Mouse (Mus musculus): ENCODE measurements at regions not wholly inside any gene's neighbourhood (a gene's known extent, or its start where the extent isn't known, plus 50 kb on each side); places are given as distances from the start of the nearest gene placed in this dataset.

GRCm38 (mm10) chr14:76931398-76931797 is 105.2 kb upstream of the Ccdc122 start:
- no peaks in the 10 kb centered on the region for H3K9me3 ChIP-seq (ENCODE audit: control insufficient read depth, low read length)
- no peak overlapping the region for H3K4me3 ChIP-seq (ENCODE audit: control insufficient read depth in 1 of 2, insufficient read depth in 1 of 2, low read depth in 1 of 2, low read length in 2 of 2)
- H3K4me2 ChIP-seq (ENCODE audit: low read length) = no peak overlapping the region
- ATAC-seq (ENCODE audit: insufficient number of reproducible peaks, insufficient read depth, low FRiP score, low read depth) = no peak
- 75% methylated on average over 1 of the region's 1 CpGs for WGBS
- no peaks in the 10 kb centered on the region for H3K4me1 ChIP-seq (ENCODE audit: control insufficient read depth in 2 of 2, insufficient read depth in 2 of 2, low read length in 2 of 2)
- no peaks in the 10 kb centered on the region for H3K27me3 ChIP-seq (ENCODE audit: control insufficient read depth, insufficient read depth, low read length)
- H3K27ac ChIP-seq (replicated peaks in 1 of 2; ENCODE audit: control insufficient read depth in 1 of 2, insufficient read depth in 1 of 2, low read depth in 2 of 2, low read length in 2 of 2) = no peak overlapping the region
- H3K9ac ChIP-seq (ENCODE audit: low read length) = no peak overlapping the region
- no peaks in the 10 kb centered on the region for H3K36me3 ChIP-seq (ENCODE audit: control insufficient read depth, insufficient read depth, low read length)

- no peak overlapping the region for H3K27ac ChIP-seq (replicated peaks in 1 of 2; ENCODE audit: control insufficient read depth in 1 of 2, insufficient read depth in 1 of 2, low read depth in 2 of 2, low read length in 2 of 2)
- no peaks in the 10 kb centered on the region for H3K9me3 ChIP-seq (ENCODE audit: control insufficient read depth, low read length)
- H3K9ac ChIP-seq (ENCODE audit: low read length) = no peak overlapping the region
- ATAC-seq (ENCODE audit: insufficient number of reproducible peaks, insufficient read depth, low FRiP score, low read depth) = no peak
- 68% methylated on average over 3 of the region's 3 CpGs for WGBS
- no peaks in the 10 kb centered on the region for H3K27me3 ChIP-seq (ENCODE audit: control insufficient read depth, insufficient read depth, low read length)
- no peak overlapping the region for H3K4me3 ChIP-seq (ENCODE audit: control insufficient read depth in 1 of 2, insufficient read depth in 1 of 2, low read depth in 1 of 2, low read length in 2 of 2)
- no peak overlapping the region for H3K4me2 ChIP-seq (ENCODE audit: low read length)
- H3K4me1 ChIP-seq (ENCODE audit: control insufficient read depth in 2 of 2, insufficient read depth in 2 of 2, low read length in 2 of 2) = no peaks in the 10 kb centered on the region
- no peaks in the 10 kb centered on the region for H3K36me3 ChIP-seq (ENCODE audit: control insufficient read depth, insufficient read depth, low read length)
Observed at GRCm38 (mm10) chr14:76929562-76929961, 107.0 kb upstream of the Ccdc122 start.

GRCm38 (mm10) chr14:76928706-76929105 is 107.9 kb upstream of the Ccdc122 start:
- H3K9ac ChIP-seq (ENCODE audit: low read length) = no peak overlapping the region
- H3K4me2 ChIP-seq (ENCODE audit: low read length) = no peak overlapping the region
- ATAC-seq (ENCODE audit: insufficient number of reproducible peaks, insufficient read depth, low FRiP score, low read depth) = no peak
- H3K4me3 ChIP-seq (ENCODE audit: control insufficient read depth in 1 of 2, insufficient read depth in 1 of 2, low read depth in 1 of 2, low read length in 2 of 2) = no peak overlapping the region
- no peaks in the 10 kb centered on the region for H3K4me1 ChIP-seq (ENCODE audit: control insufficient read depth in 2 of 2, insufficient read depth in 2 of 2, low read length in 2 of 2)
- no peaks in the 10 kb centered on the region for H3K27me3 ChIP-seq (ENCODE audit: control insufficient read depth, insufficient read depth, low read length)
- H3K27ac ChIP-seq (replicated peaks in 1 of 2; ENCODE audit: control insufficient read depth in 1 of 2, insufficient read depth in 1 of 2, low read depth in 2 of 2, low read length in 2 of 2) = no peak overlapping the region
- no peaks in the 10 kb centered on the region for H3K9me3 ChIP-seq (ENCODE audit: control insufficient read depth, low read length)
- H3K36me3 ChIP-seq (ENCODE audit: control insufficient read depth, insufficient read depth, low read length) = no peaks in the 10 kb centered on the region
- 92% methylated on average over 3 of the region's 3 CpGs for WGBS

- H3K4me2 ChIP-seq (ENCODE audit: low read length) = no peak overlapping the region
- WGBS = 52% methylated on average over 5 of the region's 5 CpGs
- H3K36me3 ChIP-seq (ENCODE audit: control insufficient read depth, insufficient read depth, low read length) = no peaks in the 10 kb centered on the region
- H3K9me3 ChIP-seq (ENCODE audit: control insufficient read depth, low read length) = no peaks in the 10 kb centered on the region
- H3K9ac ChIP-seq (ENCODE audit: low read length) = no peak overlapping the region
- ATAC-seq (ENCODE audit: insufficient number of reproducible peaks, insufficient read depth, low FRiP score, low read depth) = no peak
- H3K27ac ChIP-seq (replicated peaks in 1 of 2; ENCODE audit: control insufficient read depth in 1 of 2, insufficient read depth in 1 of 2, low read depth in 2 of 2, low read length in 2 of 2) = no peak overlapping the region
- H3K4me1 ChIP-seq (ENCODE audit: control insufficient read depth in 2 of 2, insufficient read depth in 2 of 2, low read length in 2 of 2) = no peaks in the 10 kb centered on the region
- no peaks in the 10 kb centered on the region for H3K27me3 ChIP-seq (ENCODE audit: control insufficient read depth, insufficient read depth, low read length)
- H3K4me3 ChIP-seq (ENCODE audit: control insufficient read depth in 1 of 2, insufficient read depth in 1 of 2, low read depth in 1 of 2, low read length in 2 of 2) = no peak overlapping the region
Observed at GRCm38 (mm10) chr14:76927245-76927806, 109.2 kb upstream of the Ccdc122 start.

- WGBS = 87% methylated on average over 7 of the region's 7 CpGs
- no peak overlapping the region for H3K9ac ChIP-seq (ENCODE audit: low read length)
- no peak for ATAC-seq (ENCODE audit: insufficient number of reproducible peaks, insufficient read depth, low FRiP score, low read depth)
Observed at GRCm38 (mm10) chr14:76926416-76926815, 110.2 kb upstream of the Ccdc122 start.

GRCm38 (mm10) chr14:76922399-76922939 is 114.1 kb upstream of the Ccdc122 start:
- H3K4me3 ChIP-seq (ENCODE audit: control insufficient read depth in 1 of 2, insufficient read depth in 1 of 2, low read depth in 1 of 2, low read length in 2 of 2) = no peak overlapping the region
- no peak for ATAC-seq (ENCODE audit: insufficient number of reproducible peaks, insufficient read depth, low FRiP score, low read depth)
- 75% methylated on average over 6 of the region's 6 CpGs for WGBS
- H3K4me1 ChIP-seq (ENCODE audit: control insufficient read depth in 2 of 2, insufficient read depth in 2 of 2, low read length in 2 of 2) = peaks cover 0 to 3% of the 10 kb centered on the region in 2 experiments; a peak in 2 of 4 replicates
- H3K27me3 ChIP-seq (ENCODE audit: control insufficient read depth, insufficient read depth, low read length) = no peaks in the 10 kb centered on the region
- H3K4me2 ChIP-seq (ENCODE audit: low read length) = no peak overlapping the region
- H3K9ac ChIP-seq (ENCODE audit: low read length) = no peak overlapping the region
- H3K9me3 ChIP-seq (ENCODE audit: control insufficient read depth, low read length) = no peaks in the 10 kb centered on the region
- no peaks in the 10 kb centered on the region for H3K36me3 ChIP-seq (ENCODE audit: control insufficient read depth, insufficient read depth, low read length)
- H3K27ac ChIP-seq (replicated peaks in 1 of 2; ENCODE audit: control insufficient read depth in 1 of 2, insufficient read depth in 1 of 2, low read depth in 2 of 2, low read length in 2 of 2) = no peak overlapping the region

More at GRCm38 (mm10) chr14:76926416-76926815, 110.2 kb upstream of the Ccdc122 start:
- no peaks in the 10 kb centered on the region for H3K9me3 ChIP-seq (ENCODE audit: control insufficient read depth, low read length)
- H3K4me3 ChIP-seq (ENCODE audit: control insufficient read depth in 1 of 2, insufficient read depth in 1 of 2, low read depth in 1 of 2, low read length in 2 of 2) = no peak overlapping the region
- H3K4me1 ChIP-seq (ENCODE audit: control insufficient read depth in 2 of 2, insufficient read depth in 2 of 2, low read length in 2 of 2) = no peaks in the 10 kb centered on the region
- no peak overlapping the region for H3K27ac ChIP-seq (replicated peaks in 1 of 2; ENCODE audit: control insufficient read depth in 1 of 2, insufficient read depth in 1 of 2, low read depth in 2 of 2, low read length in 2 of 2)
- no peaks in the 10 kb centered on the region for H3K36me3 ChIP-seq (ENCODE audit: control insufficient read depth, insufficient read depth, low read length)
- no peaks in the 10 kb centered on the region for H3K27me3 ChIP-seq (ENCODE audit: control insufficient read depth, insufficient read depth, low read length)
- no peak overlapping the region for H3K4me2 ChIP-seq (ENCODE audit: low read length)

GRCm38 (mm10) chr14:76918091-76918490 is 118.5 kb upstream of the Ccdc122 start:
- ATAC-seq (ENCODE audit: insufficient number of reproducible peaks, insufficient read depth, low FRiP score, low read depth) = no peak
- Histone ChIP-seq H3K4me1 (ENCODE audit: control insufficient read depth in 2 of 2, insufficient read depth in 2 of 2, low read length in 2 of 2) (peaks cover 5 to 10% of the 10 kb centered on the region in 2 experiments; a peak in 3 of 4 replicates), H3K27me3 (ENCODE audit: control insufficient read depth, insufficient read depth, low read length) (no peaks in the 10 kb centered on the region), H3K9ac (ENCODE audit: low read length) (no peak overlapping the region), H3K4me3 (ENCODE audit: control insufficient read depth in 1 of 2, insufficient read depth in 1 of 2, low read depth in 1 of 2, low read length in 2 of 2) (no peak overlapping the region), H3K36me3 (ENCODE audit: control insufficient read depth, insufficient read depth, low read length) (no peaks in the 10 kb centered on the region), H3K27ac (replicated peaks in 1 of 2; ENCODE audit: control insufficient read depth in 1 of 2, insufficient read depth in 1 of 2, low read depth in 2 of 2, low read length in 2 of 2) (no peak overlapping the region), H3K4me2 (ENCODE audit: low read length) (no peak overlapping the region), H3K9me3 (ENCODE audit: control insufficient read depth, low read length) (no peaks in the 10 kb centered on the region)
- 66% methylated on average over 3 of the region's 3 CpGs for WGBS
